Mouse (Mus musculus) bone marrow macrophage, adult 2 months (primary cell): ENCODE measurements around the gene Acbd4. TPM values are rescaled to one million over a fixed set of nuclear protein-coding genes. Genes with fewer than 3 reads are reported as not detected.
A peak's percentile ranks its signal among the peaks of the same experiment; 100 is the strongest.

Source experiments
- H3K27ac ChIP-seq: 2 replicates; pipeline ENCODE4 v1.5.1; 2012; ENCODE audit warnings: low read depth, low read length; ENCODE audit not compliant: insufficient read depth
- H3K4me1 ChIP-seq: 2 replicates; pipeline ENCODE4 v1.6.1; 2012; ENCODE audit warnings: low read length; ENCODE audit not compliant: control insufficient read depth, insufficient read depth
- H3K4me3 ChIP-seq: 2 replicates; pipeline ENCODE4 v1.5.1; 2012; ENCODE audit warnings: mild to moderate bottlenecking, low read length, moderate library complexity; ENCODE audit not compliant: insufficient read depth
- CTCF ChIP-seq: IDR thresholded peaks from 2 replicates; pipeline ENCODE4 v1.5.1; 2012; ENCODE audit warnings: low read depth, mild to moderate bottlenecking, low read length, moderate library complexity
- POLR2A ChIP-seq: IDR thresholded peaks from 2 replicates; pipeline ENCODE4 v1.6.1; 2012; ENCODE audit warnings: mild to moderate bottlenecking, low read depth, low read length, borderline replicate concordance
- polyA plus RNA-seq: library from polyadenylated mRNA; stranded (reverse); fragments of >200 nt; gene quantifications from 2 replicates; pipeline ENCODE4 v1.2.4, GENCODE M21; 2012; ENCODE audit not compliant: missing spikeins, insufficient read depth, insufficient read length

The Acbd4 gene
- polyA plus RNA-seq, 1 experiment = 30.4 TPM

GRCm38 (mm10) chr11:103113005-103113404, 11.5 kb downstream of the Acbd4 start:
- Histone ChIP-seq H3K27ac (no peak overlapping the region), H3K4me1 (peaks cover 10% of the 10 kb centered on the region), H3K4me3 (no peak overlapping the region)
- TF ChIP-seq POLR2A (no peak), CTCF (no peak)

GRCm38 (mm10) chr11:103113771-103114170, 12.3 kb downstream of the Acbd4 start:
- no peak overlapping the region for H3K27ac ChIP-seq
- no peak overlapping the region for H3K4me3 ChIP-seq

GRCm38 (mm10) chr11:103114270-103114943, 12.9 kb downstream of the Acbd4 start:
- peaks cover 11% of the 10 kb centered on the region for H3K4me1 ChIP-seq
- TF ChIP-seq CTCF (no peak), POLR2A (no peak)
- H3K4me3 ChIP-seq = peak overlapping the region; percentile 97
- peak overlapping the region; percentile 96 for H3K27ac ChIP-seq

More at GRCm38 (mm10) chr11:103113771-103114170, 12.3 kb downstream of the Acbd4 start:
- no peak for TF ChIP-seq POLR2A
- no peak for TF ChIP-seq CTCF
- H3K4me1 ChIP-seq = peaks cover 13% of the 10 kb centered on the region

- TF ChIP-seq POLR2A (no peak; the same call in 1 of the 2 replicates), CTCF (no peak)
Measured at GRCm38 (mm10) chr11:103115163-103116007, 13.9 kb downstream of the Acbd4 start.

GRCm38 (mm10) chr11:103116008-103116818, 14.7 kb downstream of the Acbd4 start, which contains the start of gene Hexim1:
TSS of gene Hexim1 (plus strand) at chr11:103116231.
- Histone ChIP-seq H3K4me3 (peak within 1 kb of the TSS; percentile 97), H3K27ac (peak within 1 kb of the TSS; percentile 96), H3K4me1 (peaks cover 11% of the 10 kb centered on the region)
- TF ChIP-seq CTCF = no peak
- peak; percentile 99 for TF ChIP-seq POLR2A

More at GRCm38 (mm10) chr11:103115163-103116007, 13.9 kb downstream of the Acbd4 start:
- peaks cover 11% of the 10 kb centered on the region for H3K4me1 ChIP-seq
- H3K4me3 ChIP-seq = peak overlapping the region; percentile 97
- peak overlapping the region; percentile 96 for H3K27ac ChIP-seq

GRCm38 (mm10) chr11:103116959-103117590, 15.6 kb downstream of the Acbd4 start:
- TF ChIP-seq CTCF (peak; percentile 43), POLR2A (no peak)
- peak overlapping the region; percentile 68 for H3K4me3 ChIP-seq
- H3K27ac ChIP-seq = peak overlapping the region; percentile 60
- H3K4me1 ChIP-seq = peaks cover 11% of the 10 kb centered on the region

- TF ChIP-seq CTCF = no peak
- TF ChIP-seq POLR2A = no peak
- peak overlapping the region; percentile 68 for H3K4me3 ChIP-seq
- H3K27ac ChIP-seq = peak overlapping the region; percentile 60
- peaks cover 11% of the 10 kb centered on the region for H3K4me1 ChIP-seq
Measured at GRCm38 (mm10) chr11:103117591-103118009, 16.1 kb downstream of the Acbd4 start.

GRCm38 (mm10) chr11:103118866-103119265, 17.4 kb downstream of the Acbd4 start:
- Histone ChIP-seq H3K4me1 (peaks cover 9% of the 10 kb centered on the region), H3K4me3 (no peak overlapping the region), H3K27ac (no peak overlapping the region)
- no peak for TF ChIP-seq CTCF

- peaks cover 3% of the 10 kb centered on the region for H3K4me1 ChIP-seq
- no peak overlapping the region for H3K27ac ChIP-seq
- TF ChIP-seq POLR2A (no peak), CTCF (no peak)
- H3K4me3 ChIP-seq = no peak overlapping the region
Measured at GRCm38 (mm10) chr11:103119609-103120008, 18.1 kb downstream of the Acbd4 start.
